Mouse (Mus musculus): ENCODE data around the gene Gadd45g. TPM values are rescaled to one million over a fixed set of nuclear protein-coding genes. Genes with fewer than 3 reads are reported as not detected.

Gene Gadd45g
- polyA plus RNA-seq, 1 experiment, result 180 TPM

DNA sequence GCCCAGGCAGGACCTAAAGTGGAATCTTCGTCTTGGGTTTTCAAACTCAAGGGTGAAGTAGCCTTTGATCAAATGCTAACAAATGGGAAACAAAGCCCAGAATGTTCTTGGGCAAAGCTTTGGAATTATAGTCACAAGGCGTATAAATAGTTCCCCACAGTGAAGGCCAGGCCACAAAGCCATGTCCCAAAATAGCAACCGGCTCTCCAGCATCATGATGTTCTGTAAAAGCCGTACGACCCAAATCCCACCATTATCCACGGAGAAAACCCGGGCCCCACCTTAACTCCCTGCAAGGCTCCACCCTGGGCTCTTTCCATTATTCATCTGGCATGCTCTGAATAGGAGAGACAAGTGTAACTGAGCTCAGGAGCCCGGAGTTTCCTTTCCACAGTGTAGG is 32.3 kb downstream of the Gadd45g start:
- H3K36me3 ChIP-seq (ENCODE audit: control insufficient read depth, insufficient read depth), result no peaks in the 10 kb centered on the region
- no peaks in the 10 kb centered on the region for H3K79me2 ChIP-seq (ENCODE audit: control insufficient read depth, insufficient read depth)

DNA sequence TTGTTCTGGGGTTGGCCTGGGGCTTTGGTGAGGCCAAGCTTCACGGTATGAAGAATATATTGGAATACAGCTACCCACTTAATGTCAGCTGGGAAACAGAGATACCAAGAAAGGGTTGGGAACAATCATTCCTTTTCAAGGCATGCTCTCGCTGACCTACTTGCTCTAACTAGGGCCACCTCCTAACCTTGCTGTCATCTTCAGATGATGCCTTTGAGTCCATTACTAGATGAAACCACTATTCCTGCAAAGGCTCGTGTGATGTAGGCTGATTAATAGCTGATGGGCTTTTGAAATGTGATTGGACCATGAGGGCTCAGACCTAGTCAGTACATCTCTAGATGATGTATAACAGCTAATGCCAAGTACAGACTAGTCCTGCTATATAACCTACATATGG is 33.1 kb downstream of the Gadd45g start:
- no peak overlapping the region for H3K4me3 ChIP-seq (ENCODE audit: insufficient read depth, poor library complexity, severe bottlenecking)
- no peaks in the 10 kb centered on the region for H3K79me3 ChIP-seq (ENCODE audit: low read depth)
- no peak overlapping the region for H3ac ChIP-seq (ENCODE audit: control insufficient read depth, insufficient read length, low read depth)
- TF ChIP-seq CTCF (IDR thresholded peaks at IDR 0.05; ENCODE audit: control insufficient read depth, insufficient read depth, insufficient read length), result no peak
- TF ChIP-seq MYOD1 (IDR thresholded peaks at IDR 0.05; ENCODE audit: control insufficient read depth, insufficient read length, low read depth), result no peak
- no peak for TF ChIP-seq USF1 (IDR thresholded peaks at IDR 0.05; ENCODE audit: low read depth)
- TF ChIP-seq MYOG (IDR thresholded peaks at IDR 0.05; ENCODE audit: control insufficient read depth, extremely low read depth, insufficient read length), result no peak
- TF ChIP-seq FOSL1 (IDR thresholded peaks at IDR 0.05; ENCODE audit: insufficient read depth, low read length, poor library complexity, severe bottlenecking), result no peak
- TF ChIP-seq CEBPB (IDR thresholded peaks at IDR 0.05; ENCODE audit: low read depth), result no peak
- no peak for TF ChIP-seq MAX (IDR thresholded peaks at IDR 0.05)
- no peaks in the 10 kb centered on the region for H3K79me2 ChIP-seq (ENCODE audit: control insufficient read depth, insufficient read depth)
- no peaks in the 10 kb centered on the region for H3K27me3 ChIP-seq (ENCODE audit: control insufficient read depth, insufficient read depth, insufficient read length)
- no peaks in the 10 kb centered on the region for H3K36me3 ChIP-seq (ENCODE audit: control insufficient read depth, insufficient read depth)

More for the DNA sequence above, 32.3 kb downstream of the Gadd45g start:
- no peaks in the 10 kb centered on the region for H3K79me3 ChIP-seq (ENCODE audit: low read depth)
- no peak for TF ChIP-seq CEBPB (IDR thresholded peaks at IDR 0.05; ENCODE audit: low read depth)
- TF ChIP-seq USF1 (IDR thresholded peaks at IDR 0.05; ENCODE audit: low read depth), result no peak
- TF ChIP-seq CTCF (IDR thresholded peaks at IDR 0.05; ENCODE audit: control insufficient read depth, insufficient read depth, insufficient read length), result no peak
- no peak for TF ChIP-seq MYOG (IDR thresholded peaks at IDR 0.05; ENCODE audit: control insufficient read depth, extremely low read depth, insufficient read length)
- no peak for TF ChIP-seq FOSL1 (IDR thresholded peaks at IDR 0.05; ENCODE audit: insufficient read depth, low read length, poor library complexity, severe bottlenecking)
- TF ChIP-seq MYOD1 (IDR thresholded peaks at IDR 0.05; ENCODE audit: control insufficient read depth, insufficient read length, low read depth), result no peak
- no peak for TF ChIP-seq MAX (IDR thresholded peaks at IDR 0.05)
- no peak overlapping the region for H3K4me3 ChIP-seq (ENCODE audit: insufficient read depth, poor library complexity, severe bottlenecking)
- no peak overlapping the region for H3ac ChIP-seq (ENCODE audit: control insufficient read depth, insufficient read length, low read depth)
- no peaks in the 10 kb centered on the region for H3K27me3 ChIP-seq (ENCODE audit: control insufficient read depth, insufficient read depth, insufficient read length)

DNA sequence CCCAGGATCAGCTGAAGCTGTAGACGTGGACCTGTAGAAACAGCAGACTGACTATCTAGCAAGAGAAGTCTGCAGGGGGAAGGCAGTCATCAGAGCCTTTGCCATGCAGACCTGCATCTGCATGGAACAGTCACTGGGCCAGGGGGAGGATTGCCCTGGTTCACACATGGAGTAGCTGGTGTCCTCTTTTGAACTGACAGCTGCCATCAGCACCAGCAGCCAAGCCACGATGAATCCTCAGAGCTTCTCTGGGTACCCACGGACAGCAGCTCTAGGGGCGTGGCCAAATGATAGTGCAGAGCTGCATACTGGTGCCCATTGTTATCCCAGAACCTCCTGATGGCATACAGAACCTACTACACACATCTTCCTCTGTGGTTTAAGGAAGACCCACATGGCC is 33.5 kb downstream of the Gadd45g start:
- no peaks in the 10 kb centered on the region for H3K79me3 ChIP-seq (ENCODE audit: low read depth)
- H3K36me3 ChIP-seq (ENCODE audit: control insufficient read depth, insufficient read depth), result no peaks in the 10 kb centered on the region
- TF ChIP-seq USF1 (IDR thresholded peaks at IDR 0.05; ENCODE audit: low read depth) (no peak), MAX (IDR thresholded peaks at IDR 0.05) (no peak), FOSL1 (IDR thresholded peaks at IDR 0.05; ENCODE audit: insufficient read depth, low read length, poor library complexity, severe bottlenecking) (no peak), CEBPB (IDR thresholded peaks at IDR 0.05; ENCODE audit: low read depth) (no peak), MYOD1 (IDR thresholded peaks at IDR 0.05; ENCODE audit: control insufficient read depth, insufficient read length, low read depth) (no peak), CTCF (IDR thresholded peaks at IDR 0.05; ENCODE audit: control insufficient read depth, insufficient read depth, insufficient read length) (no peak), MYOG (IDR thresholded peaks at IDR 0.05; ENCODE audit: control insufficient read depth, extremely low read depth, insufficient read length) (no peak)
- H3K27me3 ChIP-seq (ENCODE audit: control insufficient read depth, insufficient read depth, insufficient read length), result no peaks in the 10 kb centered on the region
- H3K4me3 ChIP-seq (ENCODE audit: insufficient read depth, poor library complexity, severe bottlenecking), result no peak overlapping the region
- H3K79me2 ChIP-seq (ENCODE audit: control insufficient read depth, insufficient read depth), result no peaks in the 10 kb centered on the region
- H3ac ChIP-seq (ENCODE audit: control insufficient read depth, insufficient read length, low read depth), result no peak overlapping the region

DNA sequence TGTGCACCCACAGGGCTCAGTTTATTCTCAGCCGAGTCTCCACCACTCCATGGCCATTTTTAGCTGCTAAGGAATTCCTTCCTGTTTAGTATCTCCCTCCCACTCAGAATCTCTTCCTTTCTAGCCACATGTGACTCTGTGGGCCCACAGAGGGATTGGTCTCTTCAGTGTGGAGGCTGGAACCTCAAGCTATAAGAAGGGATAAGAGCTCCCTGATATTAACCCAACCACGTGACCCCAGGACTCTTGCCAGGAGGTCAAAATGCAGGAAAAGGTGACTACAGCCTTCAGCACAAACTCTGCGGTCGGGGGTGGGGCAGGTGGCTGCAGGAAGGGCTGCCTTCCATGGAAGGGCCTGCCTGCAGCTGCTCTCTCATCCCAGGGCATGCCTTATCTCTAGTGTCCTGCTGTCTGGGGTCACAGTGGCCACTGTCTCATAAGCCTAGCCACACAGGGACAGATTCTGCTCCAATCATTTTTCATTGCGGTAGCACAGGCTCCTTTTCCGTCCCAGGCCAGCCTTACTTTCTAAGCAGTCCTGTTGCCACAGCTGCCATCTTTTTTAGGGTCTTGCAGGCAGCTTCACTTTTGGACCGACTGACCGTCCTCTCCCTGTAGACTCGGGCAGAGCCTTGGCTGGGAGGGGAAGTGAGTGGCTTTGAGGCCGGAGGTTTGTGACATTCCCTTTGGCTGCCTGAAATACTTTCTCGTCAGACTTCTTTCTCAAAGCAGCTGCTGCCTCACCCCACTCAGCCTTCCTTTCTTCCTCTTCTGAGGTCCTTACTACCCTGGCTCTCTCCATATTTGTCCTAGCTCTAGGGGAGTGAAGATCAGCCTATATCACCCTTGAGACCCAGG is 35.0 kb downstream of the Gadd45g start:
- Histone ChIP-seq H3K27me3 (ENCODE audit: control insufficient read depth, insufficient read depth, insufficient read length) (no peaks in the 10 kb centered on the region), H3K79me2 (ENCODE audit: control insufficient read depth, insufficient read depth) (no peaks in the 10 kb centered on the region), H3K4me3 (ENCODE audit: insufficient read depth, poor library complexity, severe bottlenecking) (no peak overlapping the region), H3K36me3 (ENCODE audit: control insufficient read depth, insufficient read depth) (no peaks in the 10 kb centered on the region), H3ac (ENCODE audit: control insufficient read depth, insufficient read length, low read depth) (no peak overlapping the region), H3K79me3 (ENCODE audit: low read depth) (no peaks in the 10 kb centered on the region)
- TF ChIP-seq USF1 (IDR thresholded peaks at IDR 0.05; ENCODE audit: low read depth) (peak; percentile 74), CTCF (IDR thresholded peaks at IDR 0.05; ENCODE audit: control insufficient read depth, insufficient read depth, insufficient read length) (no peak), MYOG (IDR thresholded peaks at IDR 0.05; ENCODE audit: control insufficient read depth, extremely low read depth, insufficient read length) (no peak), MAX (IDR thresholded peaks at IDR 0.05) (no peak), FOSL1 (IDR thresholded peaks at IDR 0.05; ENCODE audit: insufficient read depth, low read length, poor library complexity, severe bottlenecking) (no peak), MYOD1 (IDR thresholded peaks at IDR 0.05; ENCODE audit: control insufficient read depth, insufficient read length, low read depth) (no peak), CEBPB (IDR thresholded peaks at IDR 0.05; ENCODE audit: low read depth) (no peak)

GRCm38 (mm10) chr13:51882218-51882617 is 35.7 kb downstream of the Gadd45g start:
- H3K36me3 ChIP-seq (ENCODE audit: control insufficient read depth, insufficient read depth), result no peaks in the 10 kb centered on the region
- H3K79me2 ChIP-seq (ENCODE audit: control insufficient read depth, insufficient read depth), result no peaks in the 10 kb centered on the region
- no peak overlapping the region for H3K4me3 ChIP-seq (ENCODE audit: insufficient read depth, poor library complexity, severe bottlenecking)
- H3K79me3 ChIP-seq (ENCODE audit: low read depth), result no peaks in the 10 kb centered on the region
- H3K27me3 ChIP-seq (ENCODE audit: control insufficient read depth, insufficient read depth, insufficient read length), result no peaks in the 10 kb centered on the region
- H3ac ChIP-seq (ENCODE audit: control insufficient read depth, insufficient read length, low read depth), result no peak overlapping the region
- TF ChIP-seq CTCF (IDR thresholded peaks at IDR 0.05; ENCODE audit: control insufficient read depth, insufficient read depth, insufficient read length) (no peak), USF1 (IDR thresholded peaks at IDR 0.05; ENCODE audit: low read depth) (no peak), MYOD1 (IDR thresholded peaks at IDR 0.05; ENCODE audit: control insufficient read depth, insufficient read length, low read depth) (no peak), FOSL1 (IDR thresholded peaks at IDR 0.05; ENCODE audit: insufficient read depth, low read length, poor library complexity, severe bottlenecking) (no peak), MYOG (IDR thresholded peaks at IDR 0.05; ENCODE audit: control insufficient read depth, extremely low read depth, insufficient read length) (no peak), CEBPB (IDR thresholded peaks at IDR 0.05; ENCODE audit: low read depth) (no peak), MAX (IDR thresholded peaks at IDR 0.05) (no peak)
